Mouse (Mus musculus) heart, postnatal 0 days (tissue): ENCODE data around the gene Dennd5a.

Experiments used
- CTCF ChIP-seq: IDR thresholded peaks from 2 replicates; pipeline ENCODE4 v1.5.1; 2016; ENCODE audit warnings: antibody characterized with exemption, control low read depth, low read depth
- EP300 ChIP-seq: IDR thresholded peaks from 2 replicates; pipeline ENCODE4 v1.6.1; 2016; ENCODE audit warnings: antibody characterized with exemption, low read depth

- TF ChIP-seq CTCF = no peak
- TF ChIP-seq EP300 = no peak
Observed at GRCm38 (mm10) chr7:109848867-109849733, 111.2 kb downstream of the Dennd5a start.
